Mouse (Mus musculus): ENCODE data around the gene Cox17.

GRCm38 (mm10) chr16:38362493-38363255 is 15.9 kb downstream of the Cox17 start:
- TF ChIP-seq EP300 (IDR thresholded peaks at IDR 0.05; ENCODE audit: insufficient read depth, low read depth, low read length) (no peak), POLR2A (IDR thresholded peaks at IDR 0.05; ENCODE audit: insufficient read depth, low read depth, low read length) (0 out of 2 replicates have a peak, but pooled peaks have one; percentile 19), CTCF (IDR thresholded peaks at IDR 0.05) (no peak)

Measured in heart, adult 2 months (tissue).